Mouse (Mus musculus) liver, embryonic 16.5 days (tissue): ENCODE results near the gene Chtf18. TPM values are rescaled to one million over a fixed set of nuclear protein-coding genes. Genes with fewer than 3 reads are reported as not detected.

Source experiments
- ATAC-seq: fragments of 200-750 bp; cut with Nextera tagmentation; 2 replicates; pipeline ENCODE4 v1.8.0; 2017; ENCODE audit warnings: low read depth, mild to moderate bottlenecking, moderate number of reproducible peaks, moderate library complexity
- H3K27ac ChIP-seq: fragments of 300-500 bp; sonication (generic); 2 replicates; pipeline ENCODE4 v1.5.1; 2014; ENCODE audit warnings: mild to moderate bottlenecking, low read length
- H3K27me3 ChIP-seq: fragments of 300-500 bp; sonication (generic); 2 replicates; pipeline ENCODE4 v1.6.1; 2014; ENCODE audit warnings: low read depth, low read length, mixed read lengths; ENCODE audit not compliant: control insufficient read depth, insufficient read depth
- H3K36me3 ChIP-seq: fragments of 300-500 bp; sonication (generic); 2 replicates; pipeline ENCODE4 v1.6.1; 2014; ENCODE audit warnings: mild to moderate bottlenecking; ENCODE audit not compliant: control insufficient read depth, insufficient read depth
- H3K4me1 ChIP-seq: fragments of 300-500 bp; sonication (generic); 2 replicates; pipeline ENCODE4 v1.6.1; 2014; ENCODE audit warnings: low read depth, low read length, mixed read lengths; ENCODE audit not compliant: control insufficient read depth
- H3K4me2 ChIP-seq: fragments of 300-500 bp; sonication (generic); 2 replicates; pipeline ENCODE4 v1.6.1; 2014; ENCODE audit warnings: low read depth, low read length, mixed read lengths
- H3K4me3 ChIP-seq: fragments of 300-500 bp; sonication (generic); 2 replicates; pipeline ENCODE4 v1.5.1; 2014; ENCODE audit warnings: low read depth, mild to moderate bottlenecking, low read length
- H3K9ac ChIP-seq: fragments of 300-500 bp; sonication (generic); 2 replicates; pipeline ENCODE4 v1.6.1; 2014; ENCODE audit warnings: low read depth, low read length
- H3K9me3 ChIP-seq: fragments of 300-500 bp; sonication (generic); replicated peaks from 2 replicates; pipeline ENCODE4 v1.6.1; 2016; ENCODE audit warnings: low read length; ENCODE audit not compliant: control insufficient read depth
- WGBS: fragments of 180-500 bp; shearing (Covaris S2); extraction: QIAGEN DNeasy Blood & Tissue Kit; methylation state at CpG from one replicate; pipeline ENCODE4 v1.1.7; 2014; ENCODE audit not compliant: insufficient replicate concordance; 5-methylcytosine and 5-hydroxymethylcytosine counted together
- polyA plus RNA-seq: library from polyadenylated mRNA; unstranded; fragments of >200 nt; fragmentation: Nextera tagmentation; extraction: Ambion mirVana; gene quantifications from 2 replicates; pipeline ENCODE4 v1.2.1, GENCODE M21; 2015

Chtf18 gene
- polyA plus RNA-seq, 1 experiment from 2014 or later = 16.3 TPM

- no peaks in the 10 kb centered on the region for H3K4me1 ChIP-seq
- no peaks in the 10 kb centered on the region for H3K36me3 ChIP-seq
- WGBS = 43% methylated on average over 3 of the region's 3 CpGs
- no peak overlapping the region for H3K4me3 ChIP-seq
- H3K9me3 ChIP-seq = no peaks in the 10 kb centered on the region
- ATAC-seq = no peak
- no peak overlapping the region for H3K9ac ChIP-seq
- no peak overlapping the region for H3K4me2 ChIP-seq
- H3K27ac ChIP-seq = no peak overlapping the region
- H3K27me3 ChIP-seq = no peaks in the 10 kb centered on the region
Observed at GRCm38 (mm10) chr17:25757691-25758090, 30.5 kb upstream of the Chtf18 start.

- no peaks in the 10 kb centered on the region for H3K4me1 ChIP-seq
- H3K27ac ChIP-seq = no peak overlapping the region
- H3K9ac ChIP-seq = no peak overlapping the region
- no peaks in the 10 kb centered on the region for H3K9me3 ChIP-seq
- H3K4me2 ChIP-seq = no peak overlapping the region
- no peak for ATAC-seq
- no peaks in the 10 kb centered on the region for H3K36me3 ChIP-seq
- no peaks in the 10 kb centered on the region for H3K27me3 ChIP-seq
- H3K4me3 ChIP-seq = no peak overlapping the region
- 60% methylated on average over 9 of the region's 9 CpGs for WGBS
Observed at GRCm38 (mm10) chr17:25756378-25757242, 29.4 kb upstream of the Chtf18 start.

GRCm38 (mm10) chr17:25755627-25756377 is 28.6 kb upstream of the Chtf18 start:
- Histone ChIP-seq H3K4me2 (no peak overlapping the region), H3K9me3 (no peaks in the 10 kb centered on the region), H3K4me3 (no peak overlapping the region), H3K27ac (no peak overlapping the region), H3K9ac (no peak overlapping the region), H3K36me3 (no peaks in the 10 kb centered on the region), H3K4me1 (no peaks in the 10 kb centered on the region), H3K27me3 (no peaks in the 10 kb centered on the region)
- no peak for ATAC-seq
- WGBS = 22% methylated on average over 4 of the region's 4 CpGs

- WGBS = 50% methylated on average over 4 of the region's 4 CpGs
- H3K4me1 ChIP-seq = no peaks in the 10 kb centered on the region
- no peak overlapping the region for H3K27ac ChIP-seq
Observed at GRCm38 (mm10) chr17:25755086-25755485, 27.9 kb upstream of the Chtf18 start.

GRCm38 (mm10) chr17:25754241-25754640 is 27.0 kb upstream of the Chtf18 start, which contains the start of gene Msln:
Msln (minus strand) TSS chr17:25754378.
- no peaks in the 10 kb centered on the region for H3K27me3 ChIP-seq
- no peak within 1 kb of the TSS for H3K4me3 ChIP-seq
- no peak for ATAC-seq
- no peaks in the 10 kb centered on the region for H3K9me3 ChIP-seq
- H3K9ac ChIP-seq = no peak within 1 kb of the TSS
- no peaks in the 10 kb centered on the region for H3K36me3 ChIP-seq
- no peaks in the 10 kb centered on the region for H3K4me1 ChIP-seq
- no peak within 1 kb of the TSS for H3K27ac ChIP-seq
- 69% methylated on average over 9 of the region's 9 CpGs for WGBS
- H3K4me2 ChIP-seq = no peak within 1 kb of the TSS

More at GRCm38 (mm10) chr17:25755086-25755485, 27.9 kb upstream of the Chtf18 start:
- Histone ChIP-seq H3K4me2 (no peak overlapping the region), H3K4me3 (no peak overlapping the region), H3K9me3 (no peaks in the 10 kb centered on the region), H3K36me3 (no peaks in the 10 kb centered on the region), H3K9ac (no peak overlapping the region), H3K27me3 (no peaks in the 10 kb centered on the region)
- ATAC-seq = no peak

GRCm38 (mm10) chr17:25751446-25751845 is 24.2 kb upstream of the Chtf18 start:
- no peaks in the 10 kb centered on the region for H3K9me3 ChIP-seq
- WGBS = 56% methylated on average over 5 of the region's 5 CpGs
- no peaks in the 10 kb centered on the region for H3K27me3 ChIP-seq
- H3K4me1 ChIP-seq = no peaks in the 10 kb centered on the region
- ATAC-seq = no peak
- no peak overlapping the region for H3K4me2 ChIP-seq
- no peak overlapping the region for H3K27ac ChIP-seq
- no peak overlapping the region for H3K4me3 ChIP-seq
- H3K9ac ChIP-seq = no peak overlapping the region
- H3K36me3 ChIP-seq = no peaks in the 10 kb centered on the region

GRCm38 (mm10) chr17:25749314-25749713 is 22.1 kb upstream of the Chtf18 start:
- Histone ChIP-seq H3K9ac (no peak overlapping the region), H3K4me2 (no peak overlapping the region), H3K36me3 (no peaks in the 10 kb centered on the region), H3K4me1 (no peaks in the 10 kb centered on the region), H3K27me3 (no peaks in the 10 kb centered on the region), H3K9me3 (no peaks in the 10 kb centered on the region), H3K4me3 (no peak overlapping the region), H3K27ac (no peak overlapping the region)
- WGBS = 57% methylated on average over 6 of the region's 6 CpGs
- ATAC-seq = no peak

- Histone ChIP-seq H3K4me3 (no peak overlapping the region), H3K4me2 (no peak overlapping the region), H3K36me3 (no peaks in the 10 kb centered on the region), H3K4me1 (no peaks in the 10 kb centered on the region), H3K9me3 (no peaks in the 10 kb centered on the region), H3K27ac (no peak overlapping the region), H3K27me3 (no peaks in the 10 kb centered on the region), H3K9ac (no peak overlapping the region)
- 75% methylated on average over 4 of the region's 4 CpGs for WGBS
- ATAC-seq = no peak
Observed at GRCm38 (mm10) chr17:25748238-25748637, 21.0 kb upstream of the Chtf18 start.

GRCm38 (mm10) chr17:25744311-25744710 is 17.1 kb upstream of the Chtf18 start:
- no peak overlapping the region for H3K4me2 ChIP-seq
- no peak overlapping the region for H3K4me3 ChIP-seq
- ATAC-seq = no peak
- H3K36me3 ChIP-seq = no peaks in the 10 kb centered on the region
- 56% methylated on average over 10 of the region's 10 CpGs for WGBS
- H3K27ac ChIP-seq = no peak overlapping the region
- H3K4me1 ChIP-seq = no peaks in the 10 kb centered on the region
- no peak overlapping the region for H3K9ac ChIP-seq
- H3K27me3 ChIP-seq = no peaks in the 10 kb centered on the region; the same call in 1 of the 2 replicates
- no peaks in the 10 kb centered on the region for H3K9me3 ChIP-seq
